Mouse (Mus musculus) lung, postnatal 0 days (tissue): ENCODE measurements at regions not wholly inside any gene's neighbourhood (a gene's known extent, or its start where the extent isn't known, plus 50 kb on each side); places are given as distances from the start of the nearest gene placed in this dataset.

Experiments used
- ATAC-seq: fragments of 200-750 bp; cut with Nextera tagmentation; 2 replicates; pipeline ENCODE4 v1.8.0; 2017; ENCODE audit warnings: moderate library complexity
- DNase-seq: peaks from one replicate; pipeline ENCODE4 v3.0.0-alpha.2; 2016; ENCODE audit warnings: low spot score
- H3K27ac ChIP-seq: fragments of 300-500 bp; sonication (generic); 2 replicates; pipeline ENCODE4 v1.5.1; 2014; ENCODE audit warnings: antibody characterized with exemption, mild to moderate bottlenecking, low read length, mixed read lengths
- H3K27me3 ChIP-seq: fragments of 300-500 bp; sonication (generic); replicated peaks from 2 replicates; pipeline ENCODE4 v1.6.1; 2014; ENCODE audit warnings: low read length, mixed read lengths; ENCODE audit not compliant: insufficient read depth
- H3K36me3 ChIP-seq: fragments of 300-500 bp; sonication (generic); 2 replicates; pipeline ENCODE4 v1.6.1; 2014; ENCODE audit warnings: low read length, mixed read lengths; ENCODE audit not compliant: insufficient read depth
- H3K4me1 ChIP-seq: fragments of 300-500 bp; sonication (generic); 2 replicates; pipeline ENCODE4 v1.6.1; 2014; ENCODE audit warnings: antibody characterized with exemption, low read depth, low read length, mixed read lengths; ENCODE audit not compliant: insufficient read depth
- H3K4me2 ChIP-seq: fragments of 300-500 bp; sonication (generic); replicated peaks from 2 replicates; pipeline ENCODE4 v1.6.1; 2014; ENCODE audit warnings: low read depth, mild to moderate bottlenecking, low read length, moderate library complexity, mixed read lengths
- H3K4me3 ChIP-seq: fragments of 300-500 bp; sonication (generic); 2 replicates; pipeline ENCODE4 v1.5.1; 2014; ENCODE audit warnings: low read depth, low read length
- H3K9ac ChIP-seq: fragments of 300-500 bp; sonication (generic); replicated peaks from 2 replicates; pipeline ENCODE4 v1.6.1; 2014; ENCODE audit warnings: low read depth, mild to moderate bottlenecking
- H3K9me3 ChIP-seq: fragments of 300-500 bp; sonication (generic); 2 replicates; pipeline ENCODE4 v1.6.1; 2016; ENCODE audit warnings: low read length, mixed read lengths
- CTCF ChIP-seq: IDR thresholded peaks from 2 replicates; pipeline ENCODE4 v1.5.1; 2016; ENCODE audit warnings: antibody characterized with exemption, mild to moderate bottlenecking
- EP300 ChIP-seq: IDR thresholded peaks from 2 replicates; pipeline ENCODE4 v1.6.1; 2016; ENCODE audit warnings: antibody characterized with exemption, mild to moderate bottlenecking, control low read depth
- WGBS: fragments of 180-500 bp; shearing (Covaris S2); extraction: QIAGEN DNeasy Blood & Tissue Kit; methylation state at CpG from one replicate; pipeline ENCODE4 v1.1.7; 2014; 5-methylcytosine and 5-hydroxymethylcytosine counted together

- H3K4me3 ChIP-seq: no peak overlapping the region
- ATAC-seq: no peak
Measured at GRCm38 (mm10) chr9:82710945-82711516, 118.3 kb upstream of the Irak1bp1 start.

GRCm38 (mm10) chr9:82712769-82713733 is 116.3 kb upstream of the Irak1bp1 start:
- no peak overlapping the region for H3K4me3 ChIP-seq
- 46% methylated on average over 3 of the region's 3 CpGs for WGBS
- H3K36me3 ChIP-seq: no peaks in the 10 kb centered on the region
- H3K9me3 ChIP-seq: no peaks in the 10 kb centered on the region
- H3K4me2 ChIP-seq: no peak overlapping the region
- no peak for TF ChIP-seq CTCF
- TF ChIP-seq EP300: no peak
- no peaks in the 10 kb centered on the region for H3K27me3 ChIP-seq
- H3K9ac ChIP-seq: no peak overlapping the region
- no peak for ATAC-seq
- H3K4me1 ChIP-seq: no peaks in the 10 kb centered on the region
- no peak for DNase-seq
- H3K27ac ChIP-seq: no peak overlapping the region

More at GRCm38 (mm10) chr9:82710945-82711516, 118.3 kb upstream of the Irak1bp1 start:
- Histone ChIP-seq H3K36me3 (no peaks in the 10 kb centered on the region), H3K27ac (no peak overlapping the region), H3K4me1 (no peaks in the 10 kb centered on the region), H3K9ac (no peak overlapping the region), H3K9me3 (no peaks in the 10 kb centered on the region), H3K4me2 (no peak overlapping the region), H3K27me3 (no peaks in the 10 kb centered on the region)
- TF ChIP-seq CTCF: no peak
- no peak for TF ChIP-seq EP300
- no peak for DNase-seq
- 68% methylated on average over 6 of the region's 6 CpGs for WGBS

GRCm38 (mm10) chr9:82728652-82729051 is 100.7 kb upstream of the Irak1bp1 start:
- Histone ChIP-seq H3K27ac (no peak overlapping the region), H3K27me3 (no peaks in the 10 kb centered on the region), H3K4me1 (no peaks in the 10 kb centered on the region), H3K4me2 (no peak overlapping the region), H3K4me3 (no peak overlapping the region), H3K9me3 (no peaks in the 10 kb centered on the region), H3K9ac (no peak overlapping the region), H3K36me3 (no peaks in the 10 kb centered on the region)
- WGBS: 59% methylated on average over 3 of the region's 3 CpGs
- DNase-seq (no peak), ATAC-seq (no peak)
- TF ChIP-seq EP300: no peak
- no peak for TF ChIP-seq CTCF

- no peaks in the 10 kb centered on the region for H3K9me3 ChIP-seq
- no peaks in the 10 kb centered on the region for H3K27me3 ChIP-seq
- DNase-seq (no peak), ATAC-seq (no peak)
- H3K4me3 ChIP-seq: no peak overlapping the region
- H3K4me1 ChIP-seq: no peaks in the 10 kb centered on the region
- WGBS: 71% methylated on average over 4 of the region's 4 CpGs
- H3K36me3 ChIP-seq: no peaks in the 10 kb centered on the region
- H3K27ac ChIP-seq: no peak overlapping the region
- no peak overlapping the region for H3K9ac ChIP-seq
- TF ChIP-seq EP300 (no peak), CTCF (no peak)
- H3K4me2 ChIP-seq: no peak overlapping the region
Measured at GRCm38 (mm10) chr9:82729646-82730045, 99.7 kb upstream of the Irak1bp1 start.

- H3K9ac ChIP-seq: no peak overlapping the region
Measured at GRCm38 (mm10) chr9:82733024-82733585, 96.2 kb upstream of the Irak1bp1 start.

GRCm38 (mm10) chr9:82734959-82735358 is 94.4 kb upstream of the Irak1bp1 start:
- Histone ChIP-seq H3K27ac (no peak overlapping the region), H3K4me2 (no peak overlapping the region), H3K9ac (no peak overlapping the region), H3K36me3 (no peaks in the 10 kb centered on the region), H3K9me3 (no peaks in the 10 kb centered on the region), H3K27me3 (no peaks in the 10 kb centered on the region), H3K4me3 (no peak overlapping the region), H3K4me1 (no peaks in the 10 kb centered on the region)
- ATAC-seq (no peak), DNase-seq (no peak)
- WGBS: 63% methylated on average over 2 of the region's 2 CpGs
- TF ChIP-seq EP300 (no peak), CTCF (no peak)

More at GRCm38 (mm10) chr9:82733024-82733585, 96.2 kb upstream of the Irak1bp1 start:
- Histone ChIP-seq H3K4me2 (no peak overlapping the region), H3K4me3 (no peak overlapping the region), H3K27me3 (no peaks in the 10 kb centered on the region), H3K9me3 (no peaks in the 10 kb centered on the region), H3K36me3 (no peaks in the 10 kb centered on the region), H3K27ac (no peak overlapping the region), H3K4me1 (no peaks in the 10 kb centered on the region)
- no peak for DNase-seq
- ATAC-seq: no peak
- WGBS: 86% methylated on average over 3 of the region's 3 CpGs
- TF ChIP-seq CTCF: no peak
- TF ChIP-seq EP300: no peak
